Mouse (Mus musculus): ENCODE results near the gene Mpc1.

The Mpc1 gene

DNA sequence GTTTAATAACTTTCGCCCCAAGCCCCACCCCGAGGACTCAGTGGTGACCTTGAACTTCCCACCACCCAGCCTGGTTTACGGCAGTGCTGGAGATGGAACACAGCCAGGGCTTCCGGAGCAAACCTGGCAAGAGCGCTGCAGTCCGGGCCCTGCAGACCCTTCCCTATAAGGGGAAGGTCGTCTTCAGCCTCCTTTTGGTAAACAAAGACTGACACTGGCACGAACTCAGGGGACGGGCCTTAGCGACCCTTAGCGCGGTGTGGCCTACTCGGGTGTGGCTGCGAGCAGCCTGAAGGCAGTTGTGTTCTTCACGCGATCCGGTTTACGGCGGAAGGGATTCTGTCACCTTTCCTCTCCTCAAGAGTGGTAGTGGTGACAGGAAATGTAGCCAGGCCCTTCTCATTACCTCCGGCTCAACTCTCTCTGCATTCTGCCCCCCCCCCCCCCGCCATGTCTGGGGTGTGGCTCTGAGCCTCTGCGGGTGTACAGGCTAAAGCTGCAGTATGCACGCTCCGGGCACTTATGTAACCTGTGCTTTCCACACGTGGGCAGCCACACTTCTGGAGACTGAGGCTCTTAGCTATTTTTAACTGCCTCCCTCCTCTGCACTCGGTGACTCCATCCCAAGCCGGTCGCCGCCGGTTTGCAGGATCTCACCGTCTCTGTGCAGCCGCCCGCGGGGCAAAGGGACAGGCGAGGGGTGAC is at the start of gene Mpc1:
TSS of gene Mpc1 (plus strand) at position 84 of the 705 bp plus-strand sequence.
- peak; percentile 93 for DNase-seq (ENCODE audit: low spot score)

DNA sequence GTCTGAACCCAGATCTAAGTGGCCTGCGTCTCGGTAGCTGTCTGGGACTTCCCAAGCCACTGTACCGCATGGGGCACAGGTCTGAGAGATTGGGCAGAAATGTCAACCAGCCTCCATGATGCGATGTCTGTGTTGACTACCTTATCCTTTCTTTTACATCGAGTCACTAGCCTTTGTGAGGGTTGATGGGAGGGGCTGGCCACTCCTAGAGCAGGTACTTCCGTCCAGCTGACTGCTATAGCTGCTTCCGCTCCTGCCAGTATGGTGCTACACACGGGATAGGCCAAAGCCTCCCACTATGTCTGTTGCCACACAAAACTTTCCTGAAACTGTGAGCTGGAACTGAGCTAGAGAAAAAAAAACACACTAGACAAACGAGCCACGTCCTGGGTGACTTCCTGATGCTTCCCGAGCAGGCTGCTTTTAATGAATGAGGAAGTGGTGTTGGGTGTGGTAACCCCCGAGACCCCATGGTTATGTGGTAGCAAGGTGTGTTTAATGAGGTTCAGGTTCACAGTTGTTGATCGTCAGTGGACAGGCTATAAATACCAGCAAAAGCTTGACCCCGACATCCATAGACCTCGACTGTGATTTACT is 49.0 kb upstream of the Mpc1 start:
- no peak for DNase-seq (ENCODE audit: low spot score)

- DNase-seq (ENCODE audit: low spot score): no peak
Observed at GRCm38 (mm10) chr17:8234537-8234936, 48.2 kb upstream of the Mpc1 start.

GRCm38 (mm10) chr17:8235743-8236142 is 47.0 kb upstream of the Mpc1 start, which contains the start of gene Ccr6:
Gene Ccr6 (plus strand): TSS chr17:8236043.
- no peak for DNase-seq (ENCODE audit: low spot score)

DNA sequence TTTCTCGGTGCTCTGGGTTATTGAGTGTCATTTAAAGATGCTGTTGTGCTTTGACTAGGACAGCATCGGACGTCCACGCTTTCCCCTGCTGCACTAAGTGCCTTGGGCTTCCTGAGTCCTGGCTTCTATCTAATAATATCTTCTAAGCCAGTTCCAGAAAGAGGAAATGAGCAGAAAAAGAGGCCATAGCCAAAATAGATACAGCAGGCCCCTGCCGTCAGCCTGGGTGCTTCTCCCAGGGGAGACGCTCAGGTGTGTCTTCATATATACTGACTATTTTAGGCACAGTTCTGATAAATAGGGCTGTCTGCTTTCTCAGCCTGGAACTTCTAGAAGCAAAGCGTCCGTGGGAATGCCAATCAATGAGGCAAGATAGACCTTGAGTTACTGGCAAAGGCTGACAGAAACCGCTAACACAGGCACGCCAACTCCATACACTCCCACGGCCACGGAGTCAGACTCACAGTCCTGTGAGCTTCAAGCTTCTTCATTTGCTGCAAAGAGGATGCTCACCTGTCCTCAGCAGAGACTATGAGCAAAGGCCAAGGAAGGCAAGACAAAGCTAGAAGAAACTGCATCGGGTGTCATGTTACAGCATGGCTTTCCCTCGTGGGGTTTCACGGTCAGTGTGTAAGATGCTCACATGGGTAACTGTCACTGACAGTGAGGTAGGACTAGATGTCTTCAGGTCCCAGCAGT is 44.5 kb upstream of the Mpc1 start:
- no peak for DNase-seq (ENCODE audit: low spot score)

GRCm38 (mm10) chr17:8239561-8239960 is 43.1 kb upstream of the Mpc1 start:
- no peak for DNase-seq (ENCODE audit: low spot score)

GRCm38 (mm10) chr17:8240517-8240916 is 42.2 kb upstream of the Mpc1 start:
- no peak for DNase-seq (ENCODE audit: low spot score)

- DNase-seq (ENCODE audit: low spot score): no peak
Observed at GRCm38 (mm10) chr17:8241645-8242044, 41.1 kb upstream of the Mpc1 start.

GRCm38 (mm10) chr17:8242186-8242585 is 40.5 kb upstream of the Mpc1 start:
- no peak for DNase-seq (ENCODE audit: low spot score)

GRCm38 (mm10) chr17:8244124-8244523 is 38.6 kb upstream of the Mpc1 start:
- no peak for DNase-seq (ENCODE audit: low spot score)

DNA sequence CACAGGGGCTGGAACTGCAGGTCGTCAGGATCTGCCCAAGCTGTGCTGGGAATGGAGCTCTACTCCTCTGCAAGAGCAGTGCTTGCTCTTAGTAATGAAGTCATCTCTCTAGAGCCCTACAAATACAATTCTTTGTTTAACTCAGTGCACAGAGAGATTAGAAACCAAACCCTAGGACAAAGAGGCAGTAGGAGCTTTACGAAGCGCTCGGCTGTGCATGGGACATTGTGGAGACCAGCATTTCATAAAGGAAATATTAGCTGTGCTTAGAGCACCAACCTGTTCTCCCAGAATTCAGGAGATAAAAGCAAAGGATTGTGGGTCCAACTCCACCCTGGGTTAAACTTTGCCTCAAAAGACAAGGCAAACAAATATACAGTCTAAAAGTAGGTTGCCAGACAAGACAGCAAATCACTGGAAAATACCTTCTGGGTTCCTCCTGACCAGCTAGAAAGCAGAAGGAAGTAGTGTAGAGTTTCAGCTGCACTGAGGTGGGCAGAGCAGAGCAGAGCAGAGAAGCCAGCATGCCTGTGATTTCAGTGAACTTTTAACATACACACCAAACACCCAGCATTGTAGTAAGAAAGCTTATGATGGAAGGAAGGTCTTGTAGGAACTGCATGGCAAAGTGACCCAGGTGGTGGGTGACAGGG is 36.5 kb upstream of the Mpc1 start:
- no peak for DNase-seq (ENCODE audit: low spot score)

DNA sequence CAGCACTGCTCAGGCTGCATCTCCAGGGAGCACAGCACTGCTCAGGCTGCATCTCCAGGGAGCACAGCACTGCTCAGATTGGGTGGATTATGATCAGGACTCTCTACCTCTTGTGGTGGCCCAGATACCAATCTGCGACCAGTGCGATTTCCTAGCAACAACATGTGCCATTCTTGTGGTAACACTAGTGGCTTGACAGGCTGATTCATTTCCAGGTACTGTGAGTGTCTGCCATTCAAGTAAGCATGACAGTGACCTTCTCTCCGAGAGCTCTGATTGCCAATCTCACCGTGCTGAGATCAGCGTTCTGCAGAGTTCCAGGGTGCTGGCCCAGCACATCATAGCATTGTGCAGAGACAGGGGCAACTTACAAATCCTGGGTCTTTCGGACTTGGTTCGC is 31.0 kb upstream of the Mpc1 start:
- no peak for DNase-seq (ENCODE audit: low spot score)

- no peak for DNase-seq (ENCODE audit: low spot score)
Observed at GRCm38 (mm10) chr17:8254268-8254667, 28.4 kb upstream of the Mpc1 start.

DNA sequence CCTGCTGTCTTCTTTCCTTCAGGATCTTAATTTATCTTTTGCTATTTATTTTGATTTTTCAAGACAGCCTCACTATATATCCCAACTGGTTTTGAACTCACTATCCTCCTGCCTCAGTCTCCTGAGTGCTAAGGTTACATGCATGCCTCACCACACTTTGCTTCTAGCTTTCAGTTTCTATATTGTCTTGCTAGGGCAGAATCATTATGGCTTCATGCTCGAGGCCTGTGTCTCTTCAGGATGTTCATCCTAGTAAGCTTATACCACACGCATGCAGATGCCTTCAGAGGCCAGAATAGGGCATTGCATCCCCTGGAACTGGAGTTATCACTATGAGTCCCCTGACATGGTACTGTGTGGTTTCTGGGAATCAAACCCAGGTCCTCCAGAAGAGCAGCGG is 27.8 kb upstream of the Mpc1 start:
- DNase-seq (ENCODE audit: low spot score): no peak

- DNase-seq (ENCODE audit: low spot score): no peak
Observed at GRCm38 (mm10) chr17:8255583-8255982, 27.1 kb upstream of the Mpc1 start.

DNA sequence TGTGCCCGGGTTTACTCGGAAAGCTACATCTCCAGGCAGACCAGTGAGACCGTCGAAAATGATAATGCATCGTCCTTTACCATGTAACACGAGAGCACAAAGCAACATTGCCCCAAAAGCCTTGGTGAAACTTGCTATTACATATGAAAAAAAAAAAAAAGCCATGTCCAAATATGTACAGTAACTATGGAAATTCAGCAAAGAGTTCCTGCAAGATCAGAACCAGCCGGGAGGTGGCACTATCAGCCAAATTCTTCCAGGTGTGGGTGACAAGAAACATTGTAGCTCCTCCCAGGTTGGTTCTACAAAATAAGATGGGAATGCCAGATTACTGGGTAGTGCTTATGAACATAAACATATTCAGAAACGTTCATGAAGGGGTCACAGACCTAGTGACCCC is 25.7 kb upstream of the Mpc1 start:
- DNase-seq (ENCODE audit: low spot score): no peak

GRCm38 (mm10) chr17:8264638-8265037 is 18.1 kb upstream of the Mpc1 start:
- DNase-seq (ENCODE audit: low spot score): peak; percentile 68

DNA sequence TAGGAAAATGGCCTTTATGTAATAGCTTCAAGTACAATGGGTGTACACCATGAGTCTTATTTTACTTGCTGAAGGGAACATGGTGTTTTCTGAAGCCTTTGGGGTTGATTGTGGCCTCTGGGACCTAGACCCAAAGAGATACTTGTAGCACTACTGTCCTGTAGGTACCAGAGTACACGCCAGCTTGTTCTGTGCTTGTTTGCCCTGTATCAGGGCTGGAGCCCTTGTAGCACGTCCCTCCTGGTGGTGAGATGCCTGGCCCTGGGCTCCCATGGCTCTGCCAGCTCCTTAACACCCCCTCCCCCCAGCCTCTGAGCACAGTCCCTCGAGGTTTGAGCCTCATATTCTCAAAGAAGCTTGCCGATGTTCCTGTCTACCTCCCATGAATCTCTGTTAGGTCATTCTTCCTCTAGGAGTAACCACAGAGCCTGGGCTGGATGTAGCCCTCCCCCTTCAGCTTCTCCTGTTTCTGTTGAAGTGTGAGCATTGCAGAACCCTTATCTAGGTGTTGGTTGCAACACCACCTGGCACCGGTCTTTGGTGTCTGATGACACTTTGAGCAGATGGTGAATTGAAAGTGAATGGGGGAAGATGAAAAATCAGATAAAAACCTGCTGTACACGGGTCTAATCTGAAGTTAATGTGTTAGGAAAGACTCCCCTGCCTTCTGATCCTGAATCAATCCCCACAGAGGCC is 10.5 kb upstream of the Mpc1 start:
- no peak for DNase-seq (ENCODE audit: low spot score)

DNA sequence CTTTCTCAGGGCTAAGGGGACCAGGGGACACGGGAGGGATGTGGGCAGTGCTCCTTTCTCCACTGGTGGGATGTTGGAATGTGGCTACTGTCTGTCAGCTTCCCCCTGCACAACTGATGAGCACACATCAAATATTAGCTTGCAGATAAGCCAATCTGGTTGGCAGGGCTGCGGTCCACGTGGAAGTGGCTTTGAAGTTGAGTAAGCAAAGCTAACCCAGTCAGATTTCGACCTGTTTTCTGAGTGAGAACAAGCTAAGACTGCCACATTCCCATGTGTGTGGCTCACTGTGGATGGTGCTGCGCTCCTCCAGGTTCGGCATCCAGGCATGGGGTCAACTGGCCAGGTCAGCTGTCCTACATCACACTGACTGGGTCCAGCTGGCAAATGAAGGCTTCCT is 9.8 kb upstream of the Mpc1 start:
- no peak for DNase-seq (ENCODE audit: low spot score)

GRCm38 (mm10) chr17:8276071-8276470 is 6.6 kb upstream of the Mpc1 start:
- no peak for DNase-seq (ENCODE audit: low spot score)

DNA sequence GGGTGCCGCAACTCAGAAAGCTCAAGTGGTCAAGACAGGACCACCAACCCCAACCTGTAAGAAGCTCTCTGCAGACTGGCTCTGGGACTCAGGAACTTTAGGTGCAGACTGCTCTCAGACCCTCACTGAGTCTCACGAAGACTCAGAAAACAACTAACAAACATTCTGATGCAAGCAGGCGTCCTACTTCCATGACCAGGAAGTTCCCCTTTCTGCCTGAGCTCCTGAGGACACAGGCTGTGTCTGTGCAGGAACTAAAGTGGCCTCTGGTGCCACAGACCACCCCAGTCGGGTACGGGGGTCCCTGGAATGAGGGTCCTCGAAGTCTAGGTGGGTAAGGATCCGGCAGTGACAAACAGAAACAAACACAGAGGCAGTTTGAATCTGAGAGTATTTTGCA is 6.0 kb upstream of the Mpc1 start:
- no peak for DNase-seq (ENCODE audit: low spot score)

- no peak for DNase-seq (ENCODE audit: low spot score)
Observed at GRCm38 (mm10) chr17:8277266-8277665, 5.4 kb upstream of the Mpc1 start.

Measured in left cerebral cortex, adult 11 months (tissue).